Mouse (Mus musculus) ZHBTc4 (cell line): ENCODE data around the gene Foxl1.

Source experiments
- DNase-seq: peaks from one replicate; pipeline ENCODE4 v3.0.0-alpha.2; 2011; ENCODE audit warnings: low read depth, low spot score

The Foxl1 gene

DNA sequence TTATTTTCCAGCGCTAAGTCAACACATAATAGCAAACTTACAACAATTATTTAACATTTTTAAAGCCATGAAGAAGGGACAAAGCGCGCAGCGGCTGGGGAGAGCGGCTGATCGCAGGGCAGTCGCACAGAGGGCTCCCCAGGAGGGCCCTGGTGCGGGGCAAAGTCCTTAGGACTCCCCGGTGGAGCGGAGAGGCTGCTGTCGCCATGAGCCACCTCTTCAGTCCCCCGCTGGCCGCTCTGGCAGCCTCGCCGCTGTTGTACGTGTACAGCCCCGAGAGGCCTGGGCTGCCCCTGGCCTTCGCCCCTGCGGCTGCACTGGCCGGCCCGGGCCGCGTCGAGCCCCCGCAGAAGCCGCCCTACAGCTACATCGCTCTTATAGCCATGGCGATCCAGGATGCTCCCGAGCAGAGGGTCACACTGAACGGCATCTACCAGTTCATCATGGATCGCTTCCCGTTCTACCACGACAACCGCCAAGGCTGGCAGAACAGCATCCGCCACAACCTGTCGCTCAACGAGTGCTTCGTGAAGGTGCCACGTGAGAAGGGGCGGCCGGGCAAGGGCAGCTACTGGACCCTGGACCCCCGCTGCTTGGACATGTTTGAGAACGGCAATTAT lies at the start of gene Foxl1:
Gene Foxl1, plus strand, starts transcription at position 185 of the 620 bp plus-strand sequence.
- DNase-seq: peak; percentile 44

DNA sequence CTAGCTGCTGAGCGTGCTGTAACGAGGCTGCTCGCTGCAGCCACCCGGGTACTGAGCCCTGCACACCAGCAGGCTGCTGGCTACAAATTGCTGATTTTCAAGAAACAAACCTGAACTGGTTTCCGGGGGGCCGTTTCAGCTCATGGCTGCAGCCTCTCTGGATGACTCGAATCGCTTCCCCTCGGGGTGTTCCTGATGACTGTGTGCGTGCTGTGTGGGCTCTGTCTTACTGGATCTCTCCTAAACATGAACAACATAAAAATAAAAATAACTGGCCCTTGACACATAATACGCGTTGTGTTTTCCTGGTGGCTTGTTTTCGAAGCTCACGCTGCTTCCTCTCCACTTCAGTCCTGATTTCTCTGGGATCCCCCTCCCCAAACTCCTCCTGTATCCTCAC lies 49.0 kb upstream of the Foxl1 start:
- no peak for DNase-seq

DNA sequence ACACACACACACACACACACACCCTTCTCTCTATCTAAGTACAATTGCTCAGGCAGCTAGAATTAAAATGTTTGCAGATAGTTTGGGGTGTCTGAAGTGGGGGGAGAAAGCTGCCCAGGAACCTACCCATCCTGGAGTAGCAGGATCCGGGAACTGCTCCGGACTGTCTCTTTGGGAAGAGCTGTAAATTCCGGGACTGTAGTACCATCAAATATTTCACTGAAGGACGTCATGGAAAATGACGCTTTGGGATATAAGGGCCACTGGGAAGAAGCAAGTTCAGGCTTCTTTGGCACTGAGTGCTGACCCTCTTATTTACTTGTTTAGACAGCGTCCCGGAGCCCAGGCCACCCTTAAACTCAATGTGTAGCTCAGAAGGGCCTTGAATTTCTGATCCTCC lies 48.5 kb upstream of the Foxl1 start:
- no peak for DNase-seq

DNA sequence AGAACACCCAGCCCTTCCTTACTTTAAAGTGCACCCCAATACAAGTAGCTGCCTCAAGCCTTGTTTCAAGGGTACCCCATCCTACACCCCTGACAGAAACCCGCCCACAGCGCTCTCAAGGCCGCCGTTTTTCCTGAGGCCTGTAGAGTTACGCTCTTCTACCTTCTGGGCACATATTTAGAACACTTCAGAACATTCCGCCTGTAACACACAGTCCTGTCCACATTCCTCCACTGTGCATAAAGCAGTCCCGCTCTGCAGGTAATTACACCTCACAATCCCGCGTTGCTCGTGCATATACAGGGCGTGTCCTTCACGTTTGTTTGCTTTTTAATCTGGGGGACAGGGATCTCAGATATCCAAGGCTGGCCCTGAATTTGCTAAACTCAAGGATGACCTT lies 47.8 kb upstream of the Foxl1 start:
- DNase-seq: peak; percentile 28

DNA sequence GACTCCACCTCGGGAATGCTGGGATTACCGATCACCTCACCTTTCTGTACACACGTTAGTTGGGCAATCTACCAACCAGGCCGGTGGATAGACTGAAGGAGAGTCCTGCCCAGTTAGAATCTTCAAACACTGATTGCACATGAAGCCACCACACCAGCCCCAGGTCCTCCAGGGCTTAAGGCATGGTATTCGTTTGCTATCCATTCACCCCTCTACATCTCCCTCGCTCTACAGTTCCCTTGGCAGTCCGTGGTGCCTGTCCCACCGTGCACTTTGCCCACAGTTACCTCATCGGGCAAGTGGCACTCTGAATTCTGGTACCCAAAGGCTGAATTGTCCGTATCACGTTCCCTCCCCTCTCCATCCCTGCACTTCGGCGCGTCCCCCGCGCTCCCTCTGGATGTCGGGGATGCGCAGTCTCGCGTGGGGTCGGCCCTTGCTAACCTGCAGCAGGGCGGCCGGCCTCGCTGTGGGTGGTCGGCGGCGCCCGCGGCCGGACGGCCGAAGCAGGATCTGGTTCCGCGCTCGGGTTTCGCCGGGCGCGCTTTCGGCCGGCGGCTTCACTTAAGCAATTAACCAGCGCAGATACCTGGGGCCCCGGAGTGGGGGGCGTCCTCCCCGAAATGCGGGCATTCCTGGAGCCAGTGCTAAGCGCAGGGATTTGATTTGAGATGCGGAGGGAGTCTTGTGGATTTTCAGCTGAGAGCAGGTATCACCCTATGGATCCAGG lies 47.2 kb upstream of the Foxl1 start:
- DNase-seq: peak; percentile 38

DNA sequence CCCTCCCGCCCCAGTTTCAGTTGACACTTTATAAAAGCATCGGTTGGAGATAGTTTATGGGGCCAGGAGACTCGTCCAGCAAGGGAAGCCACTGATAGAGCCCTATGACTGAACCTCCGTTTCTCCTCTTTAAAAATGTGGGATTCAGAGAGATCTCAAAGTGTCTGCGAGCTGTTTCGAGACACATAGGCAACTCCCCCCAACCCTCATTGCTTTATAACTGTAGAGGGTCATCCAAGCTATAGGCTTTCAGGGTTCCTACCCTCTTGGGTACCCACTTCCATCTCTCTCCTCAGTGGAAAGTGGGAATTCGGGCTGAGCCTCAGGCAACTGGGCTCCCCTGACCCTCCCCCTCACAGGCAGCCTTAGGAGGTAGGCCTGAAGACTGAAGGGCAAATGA lies 46.3 kb upstream of the Foxl1 start:
- DNase-seq: no peak

DNA sequence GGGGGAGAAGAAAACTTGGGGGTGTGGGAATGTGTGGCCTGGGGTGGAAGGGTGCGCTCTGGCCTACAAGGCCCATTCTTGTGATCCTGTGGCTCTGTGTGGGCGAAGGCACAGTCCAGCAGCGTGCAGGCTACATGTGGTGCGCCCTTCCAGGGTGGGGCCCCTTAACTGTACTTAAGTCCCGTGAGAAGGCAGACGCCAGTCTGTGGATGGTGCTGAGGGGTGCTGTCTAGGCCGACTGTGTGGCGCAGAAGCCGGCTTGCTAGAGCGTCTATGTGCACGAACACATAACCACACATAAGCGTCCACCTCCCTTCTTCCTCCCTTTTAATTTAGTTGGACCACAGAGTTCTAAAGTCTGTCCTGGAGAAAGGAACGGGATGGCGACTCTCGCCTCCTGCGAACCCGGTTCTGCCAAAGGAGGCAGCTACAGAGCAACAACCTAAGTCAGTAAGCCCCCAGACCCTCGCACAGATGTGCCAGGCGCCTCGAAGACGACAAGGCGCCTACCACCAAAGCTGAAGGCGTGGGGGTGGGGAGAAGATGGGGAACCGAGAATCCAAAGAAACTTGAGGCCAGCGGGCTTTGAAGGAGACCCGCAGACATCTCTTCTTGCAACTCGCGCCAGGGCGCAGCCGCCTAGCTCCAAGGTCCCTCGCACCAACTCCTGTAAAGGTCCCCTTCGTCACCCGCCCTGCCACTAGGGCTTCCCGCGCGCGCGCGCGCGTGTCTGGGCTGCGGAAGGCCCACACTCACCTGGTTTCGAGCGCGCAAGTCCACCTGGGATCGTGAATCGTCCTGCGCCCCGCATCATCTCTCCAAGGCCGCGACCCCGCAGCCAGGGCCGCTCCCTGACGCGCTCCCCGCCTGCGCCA lies 45.3 kb upstream of the Foxl1 start:
- peak; percentile 68 for DNase-seq

DNA sequence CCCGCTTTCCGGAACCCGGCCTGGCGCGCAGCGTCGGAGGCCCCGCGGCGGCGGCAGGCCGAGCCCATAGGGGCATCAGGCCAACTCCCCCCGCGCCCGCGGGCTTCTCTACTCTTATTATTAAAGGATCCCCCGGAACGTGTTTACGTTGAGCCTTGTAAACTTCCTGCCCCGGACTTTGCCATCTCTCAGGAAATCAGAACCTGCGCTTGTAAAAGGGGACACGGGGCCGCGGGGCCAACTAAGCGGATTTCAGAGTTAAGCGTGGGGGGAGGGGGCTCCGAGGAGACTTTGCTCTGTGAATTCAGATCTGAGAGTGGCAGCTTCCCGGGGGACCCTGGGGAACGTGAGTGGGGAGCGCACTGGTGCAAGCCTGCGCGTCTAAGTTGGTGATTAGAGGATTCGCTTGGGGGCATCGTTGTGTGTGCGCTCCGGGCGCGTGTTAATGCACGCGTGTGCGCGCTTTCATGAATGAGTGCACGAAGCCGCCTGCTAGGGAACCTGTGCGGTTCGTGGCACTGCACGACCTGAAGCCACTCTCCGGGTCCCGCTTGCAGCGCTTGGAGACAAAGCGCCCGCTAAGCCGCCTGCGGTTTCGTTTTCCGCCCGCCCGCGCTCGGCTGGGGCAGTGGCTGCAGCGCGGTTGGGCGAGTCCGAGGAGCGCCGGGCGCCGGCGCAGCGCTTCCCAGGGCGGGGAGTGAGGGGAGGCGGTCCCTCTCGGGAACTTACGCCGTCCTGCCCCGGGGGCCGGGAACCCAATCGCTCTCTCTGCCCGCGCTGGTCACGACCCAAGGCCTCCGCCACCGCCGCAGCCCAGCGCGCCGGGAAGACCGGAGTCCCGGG lies 44.4 kb upstream of the Foxl1 start:
- DNase-seq: peak; percentile 90

DNA sequence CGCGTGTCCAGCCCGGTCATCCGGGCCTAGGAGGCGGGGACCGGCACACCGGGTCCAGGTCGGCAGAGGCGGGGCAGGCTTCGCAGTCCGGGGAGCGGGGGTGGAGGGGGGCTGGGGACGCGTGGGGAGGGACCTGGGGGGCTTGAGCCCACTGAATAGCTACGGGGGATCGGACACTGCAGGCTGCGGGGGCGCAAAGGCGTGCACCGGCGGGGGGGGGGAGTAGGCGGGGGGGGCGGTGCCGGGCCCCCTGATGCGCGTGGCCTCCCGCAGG lies 43.9 kb upstream of the Foxl1 start:
- no peak for DNase-seq

DNA sequence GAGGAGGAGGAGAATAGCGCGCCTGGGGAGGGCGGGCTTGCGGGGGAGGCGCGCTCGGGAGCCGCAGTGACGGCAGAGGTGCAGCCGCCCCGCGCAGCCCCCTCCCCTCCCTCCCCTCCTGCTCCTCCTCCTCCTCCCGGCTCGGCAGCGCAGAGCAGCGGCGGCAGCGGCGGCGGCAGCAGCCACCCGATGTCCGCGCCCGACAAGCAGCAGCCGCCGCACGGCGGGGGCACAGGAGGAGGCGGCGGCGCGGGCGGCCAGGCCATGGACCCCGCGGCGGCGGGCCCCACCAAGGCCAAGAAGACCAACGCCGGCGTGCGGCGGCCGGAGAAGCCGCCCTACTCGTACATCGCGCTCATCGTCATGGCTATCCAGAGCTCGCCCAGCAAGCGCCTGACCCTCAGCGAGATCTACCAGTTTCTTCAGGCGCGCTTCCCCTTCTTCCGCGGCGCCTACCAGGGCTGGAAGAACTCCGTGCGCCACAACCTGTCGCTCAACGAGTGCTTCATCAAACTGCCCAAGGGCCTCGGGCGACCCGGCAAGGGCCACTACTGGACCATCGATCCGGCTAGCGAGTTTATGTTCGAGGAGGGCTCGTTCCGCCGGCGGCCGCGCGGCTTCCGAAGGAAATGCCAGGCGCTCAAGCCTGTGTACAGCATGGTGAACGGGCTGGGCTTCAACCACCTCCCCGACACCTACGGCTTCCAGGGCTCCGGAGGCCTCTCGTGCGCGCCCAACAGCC lies 43.4 kb upstream of the Foxl1 start, which contains the start of gene Foxf1:
Gene Foxf1, plus strand, starts transcription at position 177 of the 742 bp plus-strand sequence.
- DNase-seq: peak; percentile 71

DNA sequence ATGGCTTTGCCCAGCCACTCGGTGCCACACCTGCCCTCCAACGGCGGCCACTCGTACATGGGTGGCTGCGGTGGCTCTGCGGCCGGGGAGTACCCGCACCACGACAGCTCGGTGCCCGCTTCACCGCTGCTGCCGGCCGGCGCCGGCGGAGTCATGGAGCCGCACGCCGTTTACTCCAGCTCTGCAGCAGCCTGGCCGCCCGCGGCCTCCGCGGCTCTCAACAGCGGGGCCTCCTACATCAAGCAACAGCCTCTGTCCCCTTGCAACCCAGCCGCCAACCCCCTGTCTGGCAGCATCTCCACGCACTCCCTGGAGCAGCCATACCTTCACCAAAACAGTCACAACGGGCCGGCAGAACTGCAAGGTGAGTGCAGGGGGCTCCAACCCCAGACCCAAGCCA lies 42.7 kb upstream of the Foxl1 start:
- peak; percentile 61 for DNase-seq

DNA sequence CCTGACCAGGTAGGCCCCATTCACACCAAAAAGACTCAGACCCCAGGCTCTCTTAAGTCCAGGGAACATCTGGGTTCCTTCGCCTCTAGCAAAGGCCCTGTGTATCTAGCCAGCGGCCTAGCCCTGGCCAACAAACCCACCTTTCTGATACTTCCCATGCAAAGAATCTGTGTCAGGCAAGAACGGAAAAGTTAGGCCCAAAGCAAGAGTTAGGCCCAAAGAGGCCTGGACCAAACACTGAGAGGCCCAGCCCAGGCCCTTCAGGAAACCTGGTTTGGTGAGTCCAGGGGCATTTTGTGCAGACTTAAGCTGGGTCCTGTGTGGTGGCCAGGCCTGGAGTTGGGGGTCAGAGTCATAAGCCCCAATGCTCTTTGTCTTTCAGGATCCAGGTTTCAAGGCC lies 42.2 kb upstream of the Foxl1 start:
- DNase-seq: no peak

DNA sequence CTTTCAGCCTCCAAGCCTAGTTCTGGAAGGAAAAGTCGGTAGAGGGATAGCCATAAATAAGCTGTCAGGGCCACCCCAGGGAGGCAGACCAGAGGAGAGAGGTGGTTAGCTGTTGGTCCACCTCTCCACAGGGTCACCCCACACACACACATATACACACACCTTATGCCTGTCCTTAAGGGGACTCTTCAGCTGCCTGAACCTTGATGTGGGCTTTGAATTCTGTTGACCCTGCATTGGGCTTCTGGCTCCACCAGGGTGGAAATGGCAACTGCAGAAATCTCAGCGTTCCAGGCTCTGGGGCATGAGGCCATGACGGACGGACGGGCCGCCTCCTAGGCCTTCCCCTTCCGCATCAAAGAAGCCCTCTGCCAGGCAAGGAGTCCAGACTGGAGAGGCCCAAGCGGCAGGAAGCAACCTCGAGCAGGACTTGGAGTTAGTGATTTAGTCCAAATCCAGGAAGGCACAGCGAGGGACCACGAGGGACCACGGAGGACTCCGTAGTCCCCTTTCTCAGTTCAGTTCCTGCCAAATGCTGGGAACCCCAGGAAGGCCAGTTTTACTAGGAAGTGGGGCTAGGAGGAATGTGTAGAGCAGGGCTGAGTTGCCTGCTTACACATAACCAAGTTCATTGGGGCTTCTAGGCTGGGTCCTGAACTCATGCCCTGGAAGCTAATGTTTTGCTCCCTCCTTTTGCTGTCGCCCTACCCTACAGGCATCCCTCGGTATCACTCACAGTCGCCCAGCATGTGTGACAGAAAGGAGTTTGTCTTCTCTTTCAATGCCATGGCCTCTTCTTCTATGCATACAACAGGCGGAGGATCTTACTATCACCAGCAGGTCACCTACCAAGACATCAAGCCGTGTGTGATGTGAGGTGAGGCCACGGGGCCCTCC lies 41.5 kb upstream of the Foxl1 start:
- DNase-seq: no peak

DNA sequence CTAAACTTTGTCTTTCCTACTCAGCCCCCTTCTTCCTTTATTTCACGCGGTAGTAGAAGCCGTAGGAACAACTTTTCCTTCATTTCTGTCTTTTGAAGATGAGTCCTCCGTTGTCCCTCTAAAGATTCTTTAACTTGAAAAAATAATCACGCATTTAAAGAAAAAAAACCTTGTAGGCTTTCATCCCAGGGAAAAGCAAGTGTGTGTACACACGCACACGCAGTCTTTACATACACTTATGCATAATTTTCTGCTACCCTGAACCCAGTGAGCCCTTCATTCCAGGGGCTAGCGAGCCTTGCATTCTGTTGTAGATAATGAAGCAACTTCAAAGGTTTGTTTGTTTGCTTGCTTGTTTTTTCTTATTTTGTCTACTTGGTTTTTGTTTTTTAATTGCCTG lies 39.5 kb upstream of the Foxl1 start:
- no peak for DNase-seq

DNA sequence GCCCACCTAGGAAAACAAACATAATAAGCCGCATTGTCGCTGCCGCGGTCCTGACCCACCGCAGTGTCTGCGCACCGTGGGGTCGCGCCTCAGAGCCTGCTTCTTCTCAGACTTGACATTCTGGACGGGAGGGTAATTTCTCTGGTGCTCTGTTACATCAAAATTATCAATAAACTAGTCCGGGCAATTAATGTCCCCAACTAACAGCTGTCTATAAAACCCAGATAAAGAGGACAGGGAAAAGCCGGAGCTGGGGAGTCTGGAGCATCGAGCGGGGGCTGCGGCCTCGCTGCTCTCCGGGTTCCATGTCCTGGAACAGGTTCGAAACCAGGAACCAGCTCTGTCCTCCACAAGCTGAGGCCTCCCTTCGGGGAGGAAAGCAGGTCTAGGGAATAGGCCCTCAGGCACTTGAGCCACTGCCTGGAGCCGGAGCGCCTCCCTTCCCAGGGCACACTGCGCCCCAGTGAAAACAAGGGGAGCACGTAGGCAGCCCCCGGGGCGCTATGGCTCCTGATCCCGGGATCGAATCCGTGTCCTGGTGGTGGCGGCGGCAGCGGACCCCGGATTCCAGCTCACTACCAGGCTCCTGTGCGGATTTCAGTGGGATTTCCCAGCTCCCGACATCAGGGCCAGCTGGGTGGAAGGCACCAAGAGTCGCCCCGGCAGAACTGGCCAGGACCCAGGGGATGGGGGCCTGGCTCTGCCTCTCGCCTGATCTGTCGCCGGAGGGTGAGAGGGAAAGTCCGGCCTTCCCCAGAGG lies 38.7 kb upstream of the Foxl1 start:
- no peak for DNase-seq

DNA sequence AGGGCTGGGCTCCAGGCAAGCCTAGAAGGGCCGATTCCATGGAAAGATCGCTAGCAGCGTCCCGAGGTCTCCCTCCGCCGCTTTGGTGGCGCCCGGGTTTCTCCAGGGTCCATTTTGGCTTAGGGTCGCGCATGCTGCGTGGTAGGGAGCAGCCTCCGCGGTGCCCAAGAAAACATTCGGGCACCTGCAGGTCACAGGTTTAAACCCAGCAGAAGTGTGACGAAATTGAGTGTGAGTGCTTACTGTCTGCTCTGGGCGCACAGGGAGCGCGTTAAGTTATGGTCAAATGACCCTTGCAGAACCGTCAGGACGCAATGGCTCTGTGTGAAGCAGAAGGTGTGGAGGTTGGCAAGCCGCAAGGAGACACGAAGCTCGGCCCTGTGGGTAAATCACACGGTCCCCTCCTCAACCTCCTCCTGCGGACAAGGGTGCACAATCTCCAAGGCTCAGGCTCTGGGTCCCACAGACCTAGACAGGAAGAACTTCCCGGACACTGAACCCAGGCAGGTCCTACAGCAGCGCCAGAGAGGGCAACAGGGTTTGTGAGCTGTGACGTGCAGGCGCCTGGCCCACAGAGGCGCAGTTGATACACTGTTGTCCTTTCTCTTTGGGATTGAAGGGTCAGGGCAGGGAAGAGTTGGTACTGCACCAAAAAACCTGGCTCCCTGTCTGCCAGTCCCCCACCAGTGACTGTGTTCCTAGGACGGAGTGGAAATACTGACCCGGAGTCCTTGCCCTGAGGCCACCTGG lies 37.9 kb upstream of the Foxl1 start:
- peak; percentile 52 for DNase-seq

DNA sequence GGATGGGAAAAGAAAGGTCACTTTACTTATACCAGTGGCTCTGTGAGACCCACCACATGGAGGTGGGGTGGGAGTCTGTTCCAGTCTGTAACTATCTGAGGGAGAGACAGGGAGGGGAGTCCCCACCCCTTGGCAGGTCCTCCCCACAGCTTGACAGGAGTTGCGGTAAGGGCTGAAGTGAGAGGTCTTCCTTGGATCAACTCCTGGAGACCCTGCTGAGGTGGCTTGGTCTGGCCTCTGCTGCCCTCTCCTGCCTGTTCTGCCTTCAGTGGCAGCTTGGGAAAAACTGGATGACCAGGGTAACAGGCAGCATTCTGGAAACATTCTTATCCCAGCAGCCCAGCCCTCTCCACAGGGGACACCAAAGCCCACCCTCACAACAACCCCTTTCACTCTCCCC lies 37.0 kb upstream of the Foxl1 start:
- DNase-seq: no peak

DNA sequence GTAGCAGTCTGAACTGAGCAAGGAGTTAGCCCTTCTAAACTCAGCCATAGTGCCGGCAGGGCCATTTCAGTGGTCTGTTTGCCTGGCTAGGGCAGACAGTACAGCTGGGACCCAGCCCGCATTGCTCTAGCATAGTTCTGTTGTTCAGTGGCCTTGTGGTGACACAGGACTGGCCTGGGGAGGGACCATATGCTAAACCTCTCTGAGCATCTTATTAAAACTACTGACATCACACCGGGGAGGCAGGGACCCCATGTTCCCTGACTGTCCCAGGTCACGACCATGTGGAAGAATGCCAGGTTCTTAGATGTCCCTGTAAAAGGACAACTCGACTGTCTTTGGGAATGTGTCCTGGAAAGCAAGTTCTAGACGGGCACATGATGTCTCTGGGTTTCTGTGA lies 35.6 kb upstream of the Foxl1 start:
- DNase-seq: no peak

DNA sequence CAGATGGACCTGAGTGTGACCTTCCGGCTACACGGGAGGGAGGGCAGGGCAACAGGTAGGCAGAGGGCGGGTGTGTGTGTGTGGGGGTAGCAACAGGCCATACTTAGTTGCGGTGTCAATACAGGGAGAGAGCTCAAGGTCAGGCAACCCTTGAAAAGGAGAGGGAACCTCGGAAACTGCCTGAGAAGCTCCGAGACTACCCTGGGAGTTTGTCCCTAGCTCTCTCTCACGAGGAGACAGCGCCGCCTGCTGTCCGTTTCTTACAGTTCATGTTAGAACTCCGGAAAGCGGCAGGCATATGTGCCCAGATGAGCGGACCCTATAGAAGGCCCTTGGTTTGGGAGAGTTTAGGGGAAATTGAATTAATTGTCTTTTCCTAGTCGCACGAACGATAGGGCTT lies 35.1 kb upstream of the Foxl1 start:
- peak; percentile 87 for DNase-seq
